Mouse (Mus musculus) cerebellum, postnatal 36 days (tissue): ENCODE measurements around the gene Trim80.

Source experiments
- DNase-seq, 2 experiments: peaks; one replicate each; pipeline ENCODE4 v3.0.0; 2021 to 2022; ENCODE audit warnings: mixed read lengths in 2 of 2

Trim80 gene

DNA sequence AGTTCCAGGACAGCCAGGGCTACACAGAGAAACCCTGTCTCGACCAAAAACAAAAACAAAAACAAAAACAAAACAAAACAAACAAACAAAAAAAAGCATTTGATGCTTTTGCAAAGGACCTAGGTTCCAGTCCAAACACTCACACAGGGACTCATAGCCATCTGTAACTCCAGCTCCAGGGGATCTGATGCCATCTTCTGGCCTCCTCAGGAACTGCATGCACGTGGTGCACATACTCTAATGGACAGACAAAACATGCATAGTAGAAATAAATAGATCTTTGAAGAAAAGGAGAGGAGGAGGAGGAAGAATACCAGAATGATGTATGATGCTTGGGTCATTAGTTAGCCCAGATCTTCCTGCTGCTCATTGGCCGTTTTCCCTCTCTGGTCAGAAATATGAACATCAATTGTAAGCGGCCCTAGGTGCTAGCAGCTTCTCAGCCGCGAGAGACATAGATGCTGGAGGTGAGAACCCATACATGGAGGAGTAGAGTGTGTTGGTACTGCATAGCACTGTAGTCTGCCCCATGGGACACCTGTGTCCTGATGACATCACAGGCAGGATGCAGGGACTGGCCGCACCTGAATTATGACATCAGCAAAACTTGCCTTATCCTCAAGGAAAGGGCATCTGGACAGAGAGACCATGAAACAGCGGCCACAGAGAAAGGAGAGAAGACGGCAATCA is at the start of gene Trim80:
TSS of gene Trim80 (plus strand) at position 640 of the 690 bp plus-strand sequence.
- no peak for DNase-seq

DNA sequence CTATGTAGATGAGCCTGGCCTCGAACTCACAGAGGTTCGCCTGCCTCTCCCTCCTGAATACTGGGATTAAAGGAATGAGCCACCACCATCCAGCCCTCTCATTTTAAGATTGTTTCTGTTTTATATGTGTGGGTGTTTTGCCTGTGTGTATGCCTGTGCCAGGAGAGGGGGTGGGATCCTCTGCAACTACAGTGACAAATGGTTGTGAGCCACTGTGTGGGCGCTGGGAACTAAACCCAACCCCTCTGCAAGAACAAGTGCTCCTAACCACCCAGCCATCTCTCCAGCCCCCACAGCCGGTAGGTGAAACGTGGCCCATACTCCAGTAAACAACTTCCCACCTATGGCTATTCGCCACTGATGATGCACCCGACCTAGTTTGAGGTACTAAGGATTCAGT is 49.0 kb upstream of the Trim80 start:
- DNase-seq = no peak

DNA sequence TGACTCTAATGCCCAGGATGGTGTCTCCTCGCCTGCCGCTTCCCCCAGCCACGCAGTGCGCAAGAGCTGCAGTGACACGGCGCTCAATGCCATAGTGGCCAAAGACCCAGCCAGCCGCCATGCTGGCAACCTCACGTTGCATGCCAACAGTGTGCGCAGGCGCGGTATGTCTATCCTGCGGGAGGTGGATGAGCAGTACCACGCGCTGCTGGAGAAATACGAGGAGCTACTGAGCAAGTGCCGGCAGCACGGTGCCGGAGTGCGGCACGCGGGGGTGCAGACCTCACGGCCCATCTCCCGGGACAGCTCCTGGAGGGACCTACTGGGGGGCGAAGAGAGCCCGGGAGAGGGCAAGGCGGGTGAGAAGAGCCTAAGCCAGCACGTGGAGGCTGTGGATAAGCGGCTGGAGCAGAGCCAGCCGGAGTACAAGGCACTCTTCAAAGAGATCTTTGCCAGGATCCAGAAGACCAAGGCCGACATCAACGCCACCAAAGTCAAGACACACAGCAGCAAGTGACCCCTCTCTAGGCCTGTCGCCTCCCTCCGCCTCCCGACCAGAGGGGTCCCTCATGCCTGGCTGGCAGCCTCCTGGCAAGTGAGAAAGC is 46.5 kb upstream of the Trim80 start:
- DNase-seq = peak; percentile 74 to 79

DNA sequence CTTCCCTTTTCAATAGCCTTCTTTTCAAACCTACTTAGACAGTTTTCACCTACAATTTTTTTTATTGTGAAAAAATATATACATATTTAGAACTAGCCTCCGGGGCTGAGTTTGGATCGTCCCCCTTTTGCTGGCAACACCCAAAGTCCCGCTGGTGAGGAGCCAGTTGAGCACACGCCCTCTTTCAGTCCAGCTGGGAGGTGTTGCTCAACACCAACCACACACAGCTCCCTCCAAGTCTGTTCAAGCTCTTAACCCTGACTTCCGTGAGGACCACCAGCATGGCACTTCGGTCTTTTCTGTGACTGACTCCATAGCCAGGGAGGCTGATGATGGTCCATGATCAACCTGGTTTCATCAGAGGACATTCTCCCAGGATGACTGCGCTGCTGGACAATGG is 42.3 kb upstream of the Trim80 start:
- no peak for DNase-seq

DNA sequence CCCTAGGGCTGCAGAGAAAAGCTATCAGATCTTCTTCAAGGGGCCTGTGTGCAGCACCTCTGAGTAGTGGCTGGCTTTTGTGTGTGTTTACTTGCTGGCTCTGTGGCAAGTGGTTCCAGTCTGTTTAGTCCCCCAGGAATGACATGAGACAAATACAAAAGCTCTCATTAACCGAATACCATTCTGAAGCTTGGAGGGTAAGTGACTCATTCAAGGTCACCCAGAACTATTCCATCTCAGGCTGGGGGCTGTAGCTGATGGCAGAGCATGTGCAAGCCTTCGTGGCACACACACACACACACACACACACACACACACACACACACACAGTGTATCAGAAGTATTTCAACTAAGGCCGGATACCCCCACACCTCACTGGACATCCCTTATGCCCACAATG is 40.2 kb upstream of the Trim80 start:
- DNase-seq = peak in 1 of 2 experiments; percentile 33

DNA sequence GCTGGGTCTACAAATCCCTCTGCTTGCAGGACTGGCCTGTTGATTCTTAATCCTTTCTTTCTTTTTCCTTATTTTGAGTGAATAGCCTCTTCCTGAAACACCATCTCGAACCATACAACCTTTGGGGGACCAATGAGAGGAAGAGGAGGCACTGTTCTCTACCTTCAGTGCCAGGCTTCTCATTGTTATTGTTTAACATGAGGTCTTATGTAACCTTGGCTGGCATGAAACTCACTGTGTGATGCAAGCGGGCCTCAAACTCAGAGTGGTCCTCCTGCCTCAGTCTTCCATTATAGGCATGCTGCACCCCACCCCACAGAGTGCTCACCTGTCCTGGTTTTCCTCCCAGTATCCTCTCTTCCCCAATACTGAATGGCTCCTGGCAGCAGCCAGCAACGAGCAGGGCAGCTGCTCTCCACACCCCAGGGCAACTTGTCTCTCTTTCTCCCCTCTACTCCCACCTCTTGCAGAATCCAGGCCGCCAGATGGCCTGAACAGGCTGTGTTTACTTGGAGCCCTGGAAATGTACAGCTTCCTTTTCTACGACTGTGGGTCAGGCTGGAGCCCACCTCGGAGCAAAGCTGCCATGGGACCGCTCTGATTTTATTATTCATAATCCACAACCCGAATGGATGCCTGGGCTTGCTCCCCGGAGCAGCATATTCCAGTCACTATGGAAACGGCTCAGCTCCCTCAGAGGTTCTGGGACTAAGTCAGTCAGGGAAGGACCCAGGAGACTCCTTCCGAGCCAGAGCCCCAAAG is 39.5 kb upstream of the Trim80 start:
- DNase-seq = peak; percentile 72 to 75

DNA sequence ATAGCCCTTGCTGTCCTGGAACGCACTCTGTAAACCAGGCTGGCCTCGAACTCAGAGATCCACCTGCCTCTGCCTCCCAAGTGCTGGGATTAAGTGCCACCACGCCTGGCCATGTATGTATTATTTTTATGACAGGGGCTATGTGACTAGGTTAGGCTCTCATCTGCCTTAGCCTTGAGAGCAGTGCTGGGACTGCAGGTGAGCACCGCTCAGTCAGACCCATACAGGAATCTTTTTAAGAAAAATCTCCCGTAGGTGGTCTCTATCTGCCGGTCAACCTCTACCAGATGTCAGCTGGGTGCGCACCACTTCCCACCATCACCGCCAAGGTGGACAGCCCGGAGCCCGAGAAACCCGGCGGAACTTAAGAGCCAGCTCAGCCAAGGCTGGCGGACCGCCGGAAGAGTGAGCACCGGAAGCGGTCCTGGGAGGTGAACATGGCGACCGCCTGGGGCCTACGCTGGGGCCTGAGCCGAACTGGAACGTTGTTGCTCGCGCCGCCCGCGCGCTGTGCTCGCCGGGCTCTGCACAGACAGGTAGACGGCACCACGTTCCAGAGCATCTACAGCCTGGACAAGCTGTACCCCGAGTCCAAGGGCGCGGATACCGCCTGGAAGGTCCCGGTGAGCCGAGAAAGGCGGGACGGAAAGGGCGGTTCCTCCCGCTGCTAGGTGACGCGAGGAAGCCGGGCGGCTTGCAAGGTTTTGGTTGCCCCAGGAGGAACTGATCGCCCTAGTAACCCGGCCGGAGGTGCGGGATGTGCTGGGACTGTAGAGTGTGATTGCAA is 36.8 kb upstream of the Trim80 start, which contains the start of gene Mrpl58:
TSS of gene Mrpl58 (plus strand) at position 415 of the 787 bp plus-strand sequence.
- peak; percentile 88 to 90 for DNase-seq

DNA sequence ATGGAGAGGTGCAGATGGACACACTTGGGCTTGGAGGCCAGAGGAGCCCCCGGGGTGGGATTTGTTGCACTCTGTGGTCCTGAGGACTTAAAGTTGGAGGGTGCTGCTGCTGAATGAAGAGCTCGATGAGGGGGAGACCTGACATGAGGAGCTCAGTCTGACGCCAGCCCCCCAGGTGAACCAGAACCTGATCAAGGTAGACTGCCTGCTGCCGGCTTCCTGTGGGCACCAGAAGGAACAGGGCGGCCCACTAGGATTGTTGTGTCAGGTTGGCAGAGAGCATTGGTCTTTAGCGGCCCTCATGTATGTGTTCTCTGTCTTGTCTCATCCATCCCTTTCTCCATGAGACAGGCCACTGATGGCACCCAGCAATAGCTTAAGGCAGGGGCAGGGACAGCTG is 34.6 kb upstream of the Trim80 start:
- no peak for DNase-seq

DNA sequence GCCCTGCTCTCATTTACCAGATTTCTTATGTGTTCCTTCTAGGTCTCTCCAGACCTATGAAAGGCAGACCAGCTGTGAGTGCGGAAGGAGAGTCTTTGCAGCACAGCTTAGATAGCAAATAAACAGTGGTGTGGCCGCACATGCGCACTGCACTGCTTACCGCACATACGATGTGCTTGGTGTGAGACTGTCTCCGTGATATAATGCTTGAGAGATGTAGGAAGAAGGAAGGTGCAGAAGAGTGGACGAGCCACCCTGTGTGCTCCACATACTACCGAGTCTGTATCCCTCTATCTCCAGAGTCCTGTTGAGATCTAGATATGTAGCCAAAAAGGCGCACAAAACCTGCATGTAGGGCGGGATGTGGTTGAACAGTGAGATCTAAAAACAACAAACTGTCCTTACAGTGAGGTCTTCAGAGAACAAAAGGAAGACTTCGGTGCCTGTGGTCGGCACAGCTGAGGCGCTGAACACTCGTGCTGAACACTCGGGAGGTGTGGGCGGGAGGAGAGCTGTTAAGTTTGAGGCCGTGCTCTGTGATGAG is 33.4 kb upstream of the Trim80 start:
- no peak for DNase-seq

DNA sequence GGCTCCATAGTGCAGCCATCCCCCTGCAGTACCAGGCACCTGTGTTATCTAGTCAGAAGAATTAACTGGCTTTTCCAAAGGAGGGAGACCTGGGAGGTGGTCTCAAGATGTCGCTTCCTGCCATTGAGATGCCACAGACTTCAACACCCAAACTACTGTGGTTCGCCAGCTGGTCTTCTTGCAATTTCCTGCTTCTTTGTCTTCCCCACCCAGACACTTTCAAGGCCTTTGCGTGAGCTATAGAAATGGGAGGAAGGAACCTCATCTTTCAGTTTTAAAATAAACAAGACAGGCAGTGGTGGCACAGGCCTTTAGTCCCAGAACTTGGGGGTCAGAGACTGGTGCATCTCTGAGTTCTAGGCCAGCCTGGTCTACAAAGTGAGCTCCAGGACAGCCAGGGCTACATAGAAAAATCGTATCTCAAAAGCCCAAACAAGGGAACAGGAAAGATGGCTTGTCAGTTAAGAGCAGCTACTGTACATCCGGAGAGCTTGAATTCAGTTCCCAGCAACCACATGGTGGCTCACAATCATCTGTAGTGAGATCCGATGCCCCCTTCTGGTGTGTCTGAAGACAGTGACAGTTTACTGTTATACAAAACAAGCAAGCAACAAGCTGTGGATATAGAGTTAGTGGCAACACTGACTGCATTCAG is 32.0 kb upstream of the Trim80 start:
- no peak for DNase-seq

DNA sequence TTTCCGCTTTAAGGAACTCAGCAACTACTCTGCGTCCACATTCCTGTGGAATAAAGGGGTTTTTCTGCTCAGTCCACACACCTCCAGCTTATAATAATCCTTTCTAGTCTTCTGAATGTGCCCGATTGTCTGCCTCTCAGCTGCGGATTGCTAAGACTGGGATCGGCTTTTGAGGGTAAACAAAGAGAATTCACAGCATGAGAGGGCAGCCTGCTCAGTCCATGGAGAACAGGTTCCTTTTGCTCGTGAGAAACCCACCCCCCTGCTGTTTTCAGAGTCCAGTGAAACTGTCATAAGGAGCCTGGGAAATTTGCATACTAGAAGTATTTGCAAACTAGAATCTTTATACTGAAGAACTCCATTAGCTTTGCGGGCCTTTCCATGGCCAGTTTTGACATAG is 30.8 kb upstream of the Trim80 start:
- no peak for DNase-seq

DNA sequence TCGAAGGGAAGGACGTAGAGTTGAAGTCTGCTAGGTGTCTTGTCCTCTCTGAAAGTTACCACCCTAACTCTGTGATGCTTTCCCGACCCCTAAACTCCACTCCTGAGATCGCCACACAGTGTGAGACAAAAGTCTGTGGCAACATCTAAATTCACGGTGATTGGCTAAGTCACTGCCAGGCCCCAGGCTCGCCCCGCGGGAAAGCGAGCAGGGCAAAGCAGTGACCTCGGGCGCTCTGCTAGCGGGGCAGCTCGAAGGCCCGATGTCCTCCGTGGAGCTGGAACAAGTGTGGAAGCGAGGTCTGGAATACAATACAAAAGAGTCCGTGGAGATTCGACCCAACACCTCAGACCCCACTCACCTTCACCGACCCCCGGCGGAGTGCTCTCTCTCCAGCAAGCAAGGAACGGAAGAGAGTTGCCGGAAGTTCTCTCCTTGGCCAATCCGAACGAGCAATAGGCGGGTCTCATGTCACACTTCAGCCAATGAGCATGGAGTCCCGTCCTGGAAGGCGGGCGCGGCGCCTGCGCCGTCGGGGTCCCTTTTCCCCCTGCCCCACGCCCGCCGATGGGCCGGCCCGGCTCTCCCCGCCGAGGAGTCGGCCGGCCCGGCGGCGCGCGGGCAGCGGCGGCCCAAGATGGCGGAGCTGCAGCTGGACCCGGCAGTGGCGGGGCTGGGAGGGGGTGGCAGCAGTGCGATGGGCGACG is 20.7 kb upstream of the Trim80 start, which contains the start of the genes Atp5h and Kctd2:
TSS of gene Atp5h (minus strand) at position 432 of the 707 bp plus-strand sequence.
TSS of gene Kctd2 (plus strand) at position 598 of the 707 bp plus-strand sequence.
- DNase-seq = peak; percentile 94 to 96

DNA sequence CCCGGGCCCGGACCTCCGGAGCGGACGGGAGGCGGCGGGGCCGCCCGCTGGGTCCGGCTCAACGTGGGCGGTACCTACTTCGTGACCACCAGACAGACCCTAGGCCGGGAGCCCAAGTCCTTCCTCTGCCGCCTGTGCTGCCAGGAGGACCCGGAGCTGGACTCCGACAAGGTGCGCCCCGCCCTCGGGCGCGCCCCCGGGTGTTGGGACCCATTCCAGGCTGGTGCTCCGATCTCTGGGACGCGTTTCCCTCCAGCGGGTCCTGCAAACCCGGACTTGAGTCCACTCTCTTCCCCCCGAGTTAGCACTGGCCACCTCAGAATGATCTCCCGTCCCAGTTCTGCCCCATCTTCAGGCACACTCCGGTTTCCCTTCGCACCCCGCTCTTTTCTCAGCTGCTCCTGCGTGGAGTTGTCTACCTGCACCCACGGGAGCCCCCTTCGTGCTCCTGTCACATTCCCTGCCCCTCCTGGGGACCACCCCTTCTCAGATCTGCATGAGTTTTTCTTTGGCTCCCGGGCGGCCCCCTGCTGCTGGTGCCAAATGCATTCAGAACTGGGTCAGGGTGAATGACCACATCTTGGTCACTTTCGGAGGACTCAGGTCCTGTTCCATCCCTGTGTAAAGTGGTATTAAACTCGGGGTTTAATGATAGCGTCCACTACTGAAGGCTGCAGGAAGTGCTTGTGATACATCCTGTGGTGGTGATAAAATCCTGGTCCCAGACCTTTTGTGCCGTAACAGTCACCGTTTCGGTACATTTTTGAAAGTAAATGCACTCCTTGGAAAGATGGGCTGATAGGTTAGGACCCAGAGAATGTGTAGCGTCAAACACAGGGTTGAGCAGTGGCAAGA is 19.8 kb upstream of the Trim80 start:
- peak; percentile 62 to 68 for DNase-seq

DNA sequence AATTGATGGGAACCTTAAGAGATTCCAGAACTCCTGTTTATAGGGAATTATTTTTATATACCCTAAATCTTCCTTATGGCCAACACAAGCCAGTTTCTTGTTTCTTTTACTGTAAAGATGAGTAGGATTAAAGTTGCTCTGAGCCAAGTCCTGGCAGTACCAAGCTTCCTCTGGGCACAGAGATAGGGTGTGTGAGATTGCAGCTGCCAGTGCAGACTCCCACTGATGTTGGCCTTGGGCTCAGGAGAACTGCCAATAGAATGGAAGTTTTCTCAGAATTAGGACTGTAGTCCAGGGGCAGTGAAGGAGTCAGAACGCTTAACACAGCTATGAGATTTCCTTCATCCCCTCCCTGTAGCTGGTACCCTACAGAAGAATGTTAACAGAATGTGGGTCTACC is 19.0 kb upstream of the Trim80 start:
- DNase-seq = no peak

DNA sequence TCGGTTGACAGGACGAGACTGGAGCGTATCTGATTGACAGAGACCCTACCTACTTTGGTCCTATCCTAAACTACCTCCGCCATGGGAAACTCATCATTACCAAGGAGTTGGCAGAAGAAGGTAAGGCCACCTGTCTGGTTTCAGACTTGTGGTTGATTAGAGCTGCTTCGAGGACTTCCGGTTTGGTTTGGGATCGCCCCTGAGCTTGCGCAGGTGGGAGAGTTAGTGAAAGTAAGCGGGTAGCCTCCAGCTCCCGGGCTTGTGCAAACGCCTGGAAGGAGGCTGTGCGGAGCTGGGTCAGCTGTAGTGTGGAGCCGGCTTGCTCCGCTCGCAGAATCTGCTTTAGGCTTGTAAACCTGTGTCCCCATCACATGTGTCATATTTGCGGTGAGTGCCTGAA is 18.4 kb upstream of the Trim80 start:
- DNase-seq = no peak

DNA sequence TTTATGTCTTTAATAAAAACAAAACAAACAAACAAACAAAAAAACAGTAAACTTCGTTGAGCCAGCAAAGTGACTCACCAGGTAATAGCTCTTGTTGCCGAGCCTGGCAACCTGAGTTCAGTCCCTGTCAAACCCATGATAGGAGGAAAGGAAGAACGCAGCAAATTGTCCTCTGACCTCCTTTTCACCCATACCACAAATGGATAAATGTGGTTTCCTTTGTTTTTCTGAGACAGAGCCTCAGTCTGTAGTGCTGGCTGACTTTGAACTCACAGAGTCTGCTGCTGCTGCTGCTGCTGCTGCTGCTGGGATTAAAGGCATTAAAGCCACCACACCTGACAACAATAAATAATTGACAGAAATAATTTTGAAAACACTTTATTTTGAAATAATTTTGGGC is 17.3 kb upstream of the Trim80 start:
- no peak for DNase-seq

DNA sequence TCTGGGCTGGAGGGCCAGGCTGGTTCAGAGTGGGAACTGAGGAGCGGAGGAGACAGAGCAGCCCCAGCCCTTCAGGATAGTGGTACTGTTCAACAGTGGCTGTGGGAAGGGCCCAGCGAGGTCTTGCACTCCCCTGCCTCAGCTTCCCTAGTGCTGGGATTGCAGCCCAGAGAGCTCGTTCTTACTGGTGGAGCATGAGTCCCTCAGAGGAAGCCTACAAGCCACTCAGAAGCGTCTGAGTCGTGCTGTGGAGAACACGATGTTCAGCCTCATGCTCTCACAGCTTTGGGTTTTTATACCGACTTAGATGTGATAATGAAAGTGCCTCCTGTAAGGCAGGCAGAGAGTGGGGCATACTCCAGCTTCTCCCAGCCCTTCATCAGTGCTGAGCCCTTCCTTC is 15.7 kb upstream of the Trim80 start:
- DNase-seq = no peak

DNA sequence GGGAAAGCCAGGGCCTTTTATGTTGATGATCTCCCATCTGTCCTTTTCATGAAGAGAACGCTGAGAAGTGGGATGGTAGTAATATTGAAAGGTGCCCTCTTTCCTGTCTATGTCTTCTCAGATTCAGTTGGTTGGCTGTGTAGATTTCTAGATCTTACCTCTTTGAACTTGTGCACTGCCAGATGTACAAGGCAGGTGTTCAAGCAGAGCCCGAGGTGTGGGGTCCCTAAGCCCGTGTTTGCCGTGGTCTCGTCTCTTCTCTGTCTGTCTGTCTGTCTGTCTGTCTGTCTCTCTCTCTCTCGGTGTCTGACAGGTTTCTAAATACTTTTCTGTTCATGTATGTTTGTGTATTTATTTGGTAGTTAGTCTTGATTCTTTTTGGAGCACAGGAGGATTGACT is 14.7 kb upstream of the Trim80 start:
- no peak for DNase-seq

DNA sequence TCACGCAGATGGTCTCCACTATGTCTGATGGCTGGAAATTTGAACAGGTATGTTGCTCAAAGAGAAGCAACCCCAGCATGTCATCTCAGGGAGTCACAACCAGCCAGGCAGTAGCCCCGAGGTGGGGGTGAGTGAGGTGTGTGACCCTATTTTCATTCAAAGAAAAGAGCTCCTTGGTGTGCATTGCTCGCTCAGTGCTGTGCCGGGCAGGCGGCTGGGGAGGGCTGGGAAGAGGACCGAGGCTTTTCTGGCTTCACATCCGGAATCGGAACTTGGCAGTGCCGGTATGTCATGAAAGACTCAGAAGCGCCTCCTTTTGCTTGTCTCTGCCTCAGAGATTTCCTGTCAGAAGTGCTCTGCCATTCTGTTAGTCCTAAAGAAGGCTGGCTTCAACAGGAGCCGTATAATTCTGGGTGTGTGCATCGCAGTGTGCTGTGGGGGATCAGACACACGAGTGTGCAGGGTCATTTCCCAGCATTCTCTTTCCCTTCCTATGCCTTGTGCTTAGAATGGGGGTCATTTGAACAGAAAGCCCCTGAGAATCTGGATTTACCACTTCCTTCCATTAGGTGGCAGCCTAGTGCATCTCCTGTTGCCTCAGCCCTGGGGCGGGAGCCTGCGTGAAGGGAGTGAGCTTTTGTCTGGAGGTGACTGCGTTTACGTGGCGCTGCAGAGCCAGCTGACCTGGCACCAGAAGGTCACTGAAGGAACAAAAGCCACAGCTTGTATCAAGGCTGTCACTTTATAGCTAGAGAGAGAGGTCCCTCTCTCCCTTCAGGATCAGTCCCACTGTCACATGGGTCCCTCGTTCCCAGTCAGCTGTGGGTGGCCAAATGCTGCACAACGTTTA is 12.6 kb upstream of the Trim80 start:
- DNase-seq = peak; percentile 76 to 77
